Mouse (Mus musculus) midbrain, embryonic 13.5 days (tissue): ENCODE results near the gene Pla2g15. TPM values are rescaled to one million over a fixed set of nuclear protein-coding genes. Genes with fewer than 3 reads are reported as not detected.
A peak's percentile ranks its signal among the peaks of the same experiment; 100 is the strongest.

Experiments
- ATAC-seq: fragments of 200-750 bp; cut with Nextera tagmentation; 2 replicates; pipeline ENCODE4 v1.8.0; 2017; ENCODE audit warnings: mild to moderate bottlenecking, moderate TSS enrichment, moderate library complexity
- H3K27ac ChIP-seq: fragments of 300-500 bp; sonication (generic); 2 replicates; pipeline ENCODE4 v1.5.1; 2015; ENCODE audit warnings: inconsistent platforms, mild to moderate bottlenecking, moderate library complexity
- H3K27me3 ChIP-seq: fragments of 300-500 bp; sonication (generic); 2 replicates; pipeline ENCODE4 v1.6.1; 2015; ENCODE audit warnings: mild to moderate bottlenecking, inconsistent platforms
- H3K36me3 ChIP-seq: fragments of 300-500 bp; sonication (generic); 2 replicates; pipeline ENCODE4 v1.6.1; 2015; ENCODE audit warnings: mild to moderate bottlenecking, inconsistent platforms
- H3K4me1 ChIP-seq: fragments of 300-500 bp; sonication (generic); replicated peaks from 2 replicates; pipeline ENCODE4 v1.6.1; 2015; ENCODE audit warnings: inconsistent platforms
- H3K4me2 ChIP-seq: fragments of 300-500 bp; sonication (generic); replicated peaks from 2 replicates; pipeline ENCODE4 v1.6.1; 2015; ENCODE audit warnings: moderate library complexity, mild to moderate bottlenecking, inconsistent platforms
- H3K4me3 ChIP-seq: fragments of 300-500 bp; sonication (generic); replicated peaks from 2 replicates; pipeline ENCODE4 v1.5.1; 2015; ENCODE audit warnings: mild to moderate bottlenecking, inconsistent platforms
- H3K9ac ChIP-seq: fragments of 300-500 bp; sonication (generic); replicated peaks from 2 replicates; pipeline ENCODE4 v1.6.1; 2015; ENCODE audit warnings: mild to moderate bottlenecking, inconsistent platforms
- H3K9me3 ChIP-seq: fragments of 300-500 bp; sonication (generic); 2 replicates; pipeline ENCODE4 v1.6.1; 2016; ENCODE audit warnings: mild to moderate bottlenecking, inconsistent platforms
- WGBS: fragments of 180-500 bp; shearing (Covaris S2); methylation state at CpG from one replicate; pipeline ENCODE4 v1.1.7; 2015; 5-methylcytosine and 5-hydroxymethylcytosine counted together
- polyA plus RNA-seq: library from polyadenylated mRNA; unstranded; fragments of >200 nt; fragmentation: Nextera tagmentation; extraction: Ambion mirVana; gene quantifications from 2 replicates; pipeline ENCODE4 v1.2.1, GENCODE M21; 2015

Gene Pla2g15
- polyA plus RNA-seq, 1 experiment from 2014 or later: 18.4 TPM

DNA sequence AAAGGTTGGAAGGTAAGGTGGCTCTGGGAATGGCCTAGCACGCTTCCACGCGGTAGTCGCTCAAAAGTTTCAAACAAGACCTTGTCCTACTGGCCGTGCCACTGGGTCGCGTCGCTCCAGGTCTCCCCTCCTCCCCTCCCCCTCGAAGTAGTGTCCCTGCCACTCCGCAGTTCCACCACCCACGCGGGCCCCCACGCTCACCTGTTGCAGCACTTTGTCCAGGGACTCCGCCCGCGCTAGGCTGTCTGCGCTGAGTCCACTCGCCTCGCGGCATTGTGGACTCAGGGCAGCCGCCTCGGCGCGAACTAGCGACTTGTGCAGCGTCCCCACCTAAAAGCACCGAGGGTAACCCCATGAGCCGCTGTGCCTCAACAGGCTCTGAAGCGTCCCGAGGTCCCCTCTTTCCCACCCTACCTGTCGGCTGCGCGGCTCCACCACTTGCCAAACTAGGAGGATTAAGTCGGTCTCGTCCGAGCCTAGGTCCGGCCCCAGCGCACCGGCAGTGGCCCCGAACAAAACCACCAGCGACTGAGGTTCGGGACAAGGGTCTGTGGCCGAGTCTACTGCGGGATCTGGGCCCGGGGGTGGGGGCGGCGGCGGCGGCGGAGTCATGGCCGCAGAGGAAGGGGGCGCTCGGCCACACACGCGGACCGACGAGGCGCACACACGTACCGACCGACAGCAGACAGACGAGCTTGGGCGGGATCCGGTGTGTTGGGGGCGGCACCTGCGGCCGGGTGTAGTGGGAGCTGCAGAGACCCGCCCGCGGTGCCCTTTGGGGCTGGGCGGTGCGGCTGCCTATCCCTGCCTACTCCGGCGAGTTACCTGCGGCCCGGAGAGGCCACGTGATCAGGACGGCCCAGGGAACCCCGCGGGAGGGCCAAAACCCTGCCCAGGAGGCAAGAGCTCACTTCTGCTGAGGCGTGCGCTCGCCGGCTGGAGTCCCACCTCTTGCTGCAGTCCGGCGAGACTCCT, 13.8 kb upstream of the Pla2g15 start, which contains the start of gene Esrp2:
Esrp2 (minus strand) TSS at position 819 of the 975 bp plus-strand sequence.
- no peak for ATAC-seq
- Histone ChIP-seq H3K4me1 (peaks cover 29% of the 10 kb centered on the region), H3K4me3 (peak within 1 kb of the TSS; percentile 46), H3K9me3 (no peaks in the 10 kb centered on the region), H3K36me3 (peaks cover 12% of the 10 kb centered on the region), H3K4me2 (peak within 1 kb of the TSS; percentile 76), H3K9ac (peak within 1 kb of the TSS; percentile 52), H3K27me3 (peaks cover 78% of the 10 kb centered on the region), H3K27ac (no peak within 1 kb of the TSS)
- WGBS: under 1% methylated on average over 83 of the region's 86 CpGs

DNA sequence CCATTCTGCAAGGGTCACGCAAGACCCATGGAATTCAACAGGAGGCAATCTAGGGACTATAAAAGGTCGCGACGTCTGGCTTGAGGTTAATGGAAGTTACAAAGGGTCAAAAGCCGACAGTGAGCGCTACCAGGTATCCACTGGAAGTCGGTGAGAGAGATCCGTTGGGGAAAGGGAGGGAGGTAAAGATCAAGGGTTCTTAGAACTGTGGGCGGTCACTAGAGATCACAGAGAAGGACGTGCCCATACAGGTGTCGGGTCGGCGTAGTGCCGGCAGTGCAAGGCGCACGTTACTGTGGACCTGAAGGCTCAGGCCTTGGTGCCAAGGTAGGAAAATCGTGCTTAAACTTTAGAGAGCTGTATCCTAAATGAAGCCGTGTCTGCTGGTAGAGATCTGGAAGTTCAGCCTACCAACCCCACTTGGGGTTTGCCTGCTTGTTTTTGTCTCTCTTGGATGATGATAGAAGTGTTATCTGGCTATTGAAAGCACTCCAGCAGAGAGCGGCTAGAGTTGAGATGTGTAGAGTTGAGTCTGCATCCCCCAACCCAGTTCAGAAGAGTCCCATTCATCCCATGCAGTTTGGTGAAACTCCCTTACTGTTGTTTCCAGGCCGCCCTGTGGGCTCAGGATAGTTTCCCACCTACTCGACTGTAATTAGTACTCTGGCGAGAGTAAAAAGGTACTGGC, 12.8 kb upstream of the Pla2g15 start:
- Histone ChIP-seq H3K4me2 (peak overlapping the region; percentile 76), H3K9me3 (no peaks in the 10 kb centered on the region), H3K27me3 (peaks cover 78% of the 10 kb centered on the region), H3K4me3 (peak overlapping the region; percentile 46), H3K9ac (peak overlapping the region; percentile 52), H3K27ac (no peak overlapping the region), H3K4me1 (peaks cover 29% of the 10 kb centered on the region), H3K36me3 (peaks cover 9% of the 10 kb centered on the region)
- no peak for ATAC-seq
- 3% methylated on average over 22 of the region's 22 CpGs for WGBS

GRCm38 (mm10) chr8:106137906-106138477, 12.2 kb upstream of the Pla2g15 start:
- Histone ChIP-seq H3K27me3 (peaks cover 75% of the 10 kb centered on the region), H3K4me2 (peak overlapping the region; percentile 76), H3K4me1 (peaks cover 29% of the 10 kb centered on the region), H3K9me3 (no peaks in the 10 kb centered on the region), H3K4me3 (peak overlapping the region; percentile 46), H3K27ac (no peak overlapping the region), H3K9ac (peak overlapping the region; percentile 52), H3K36me3 (0 out of 2 replicates have a peak, but pooled peaks cover 3% of the 10 kb centered on the region)
- WGBS: under 1% methylated on average over 24 of the region's 24 CpGs
- no peak for ATAC-seq

- ATAC-seq: no peak
- H3K4me1 ChIP-seq: peaks cover 29% of the 10 kb centered on the region
- 20% methylated on average over 7 of the region's 7 CpGs for WGBS
- H3K27me3 ChIP-seq: peaks cover 69% of the 10 kb centered on the region
- H3K36me3 ChIP-seq: no peaks in the 10 kb centered on the region
- H3K4me2 ChIP-seq: peak overlapping the region; percentile 76
- H3K4me3 ChIP-seq: peak overlapping the region; percentile 46
- no peak overlapping the region for H3K27ac ChIP-seq
- H3K9ac ChIP-seq: 0 out of 2 replicates have a peak overlapping the region, but pooled peaks have one; percentile 52
- H3K9me3 ChIP-seq: no peaks in the 10 kb centered on the region
Observed at GRCm38 (mm10) chr8:106138616-106139015, 11.6 kb upstream of the Pla2g15 start.

DNA sequence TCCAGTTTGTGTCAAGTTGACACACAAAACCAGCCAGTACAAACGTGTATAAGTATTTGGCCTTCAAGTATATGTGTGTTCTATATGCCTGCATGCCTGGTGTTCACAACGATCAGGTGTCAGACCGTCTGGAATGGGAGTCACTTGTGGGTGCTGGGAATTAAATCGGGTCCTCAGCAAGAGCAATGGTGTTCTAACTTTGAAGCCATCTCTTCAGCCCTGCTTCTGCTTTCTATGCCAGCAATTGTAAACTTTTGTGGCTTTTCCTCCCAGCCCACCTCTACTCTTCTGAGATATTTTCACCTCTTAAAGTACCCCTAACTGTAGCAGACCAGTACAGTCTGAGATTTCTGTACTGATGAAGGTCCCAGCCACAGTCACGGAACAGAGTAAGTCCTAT, 10.0 kb upstream of the Pla2g15 start:
- peaks cover 29% of the 10 kb centered on the region for H3K4me1 ChIP-seq
- 68% methylated on average over 5 of the region's 5 CpGs for WGBS
- H3K9ac ChIP-seq: no peak overlapping the region
- H3K36me3 ChIP-seq: no peaks in the 10 kb centered on the region
- H3K4me3 ChIP-seq: no peak overlapping the region
- no peak for ATAC-seq
- no peak overlapping the region for H3K27ac ChIP-seq
- no peaks in the 10 kb centered on the region for H3K9me3 ChIP-seq
- no peak overlapping the region for H3K4me2 ChIP-seq
- H3K27me3 ChIP-seq: peaks cover 53% of the 10 kb centered on the region

GRCm38 (mm10) chr8:106140769-106141168, 9.4 kb upstream of the Pla2g15 start:
- Histone ChIP-seq H3K4me1 (peaks cover 27% of the 10 kb centered on the region), H3K27me3 (peaks cover 48% of the 10 kb centered on the region), H3K9ac (no peak overlapping the region), H3K27ac (no peak overlapping the region), H3K4me3 (no peak overlapping the region), H3K4me2 (no peak overlapping the region), H3K9me3 (no peaks in the 10 kb centered on the region), H3K36me3 (no peaks in the 10 kb centered on the region)
- ATAC-seq: peak; percentile 79
- WGBS: 17% methylated on average over 13 of the region's 13 CpGs

DNA sequence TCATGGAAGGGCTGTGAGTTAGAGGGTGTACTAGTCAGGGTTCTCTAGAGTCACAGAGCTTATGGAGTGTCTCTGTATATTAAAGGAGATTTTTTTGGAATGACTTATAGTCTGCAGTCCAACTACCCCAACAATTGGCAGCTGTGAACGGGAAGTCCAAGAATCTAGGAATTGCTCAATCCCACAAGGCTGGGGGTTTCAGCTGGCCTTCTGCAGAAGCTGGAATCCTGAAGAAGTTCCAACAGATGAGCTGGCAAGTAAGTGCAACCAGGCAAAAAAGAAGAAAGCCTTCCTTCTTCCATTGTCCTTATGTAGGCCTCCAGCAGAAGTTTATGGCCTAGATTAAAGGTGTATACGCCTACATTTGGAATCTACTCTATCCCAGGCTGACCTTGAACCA, 4.9 kb upstream of the Pla2g15 start:
- Histone ChIP-seq H3K9ac (no peak overlapping the region), H3K4me2 (no peak overlapping the region), H3K4me3 (no peak overlapping the region), H3K4me1 (0 out of 2 replicates have a peak, but pooled peaks cover 3% of the 10 kb centered on the region), H3K27me3 (peaks cover 2% of the 10 kb centered on the region), H3K27ac (no peak overlapping the region), H3K36me3 (no peaks in the 10 kb centered on the region), H3K9me3 (no peaks in the 10 kb centered on the region)
- no peak for ATAC-seq
- WGBS: 98% methylated on average over 2 of the region's 2 CpGs

GRCm38 (mm10) chr8:106146014-106146413, 4.2 kb upstream of the Pla2g15 start:
- ATAC-seq: no peak

GRCm38 (mm10) chr8:106147868-106148565, 2.2 kb upstream of the Pla2g15 start:
- no peaks in the 10 kb centered on the region for H3K9me3 ChIP-seq
- no peak for ATAC-seq
- no peak overlapping the region for H3K9ac ChIP-seq
- no peak overlapping the region for H3K4me2 ChIP-seq
- no peak overlapping the region for H3K4me3 ChIP-seq
- H3K4me1 ChIP-seq: peaks cover 19% of the 10 kb centered on the region
- H3K27me3 ChIP-seq: no peaks in the 10 kb centered on the region
- H3K27ac ChIP-seq: no peak overlapping the region
- WGBS: 86% methylated on average over 6 of the region's 6 CpGs
- no peaks in the 10 kb centered on the region; the same call in 1 of the 2 replicates for H3K36me3 ChIP-seq

More at GRCm38 (mm10) chr8:106146014-106146413, 4.2 kb upstream of the Pla2g15 start:
- no peaks in the 10 kb centered on the region for H3K27me3 ChIP-seq
- no peaks in the 10 kb centered on the region for H3K36me3 ChIP-seq
- H3K9me3 ChIP-seq: no peaks in the 10 kb centered on the region
- H3K4me1 ChIP-seq: peaks cover 8% of the 10 kb centered on the region
- H3K9ac ChIP-seq: no peak overlapping the region
- no peak overlapping the region for H3K27ac ChIP-seq
- H3K4me3 ChIP-seq: no peak overlapping the region
- WGBS: 94% methylated on average over 4 of the region's 4 CpGs
- H3K4me2 ChIP-seq: no peak overlapping the region

- Histone ChIP-seq H3K9ac (no peak overlapping the region), H3K4me2 (no peak overlapping the region), H3K36me3 (no peaks in the 10 kb centered on the region; the same call in 1 of the 2 replicates), H3K9me3 (no peaks in the 10 kb centered on the region), H3K4me3 (no peak overlapping the region), H3K4me1 (peaks cover 19% of the 10 kb centered on the region), H3K27me3 (no peaks in the 10 kb centered on the region), H3K27ac (no peak overlapping the region)
- WGBS: 87% methylated on average over 6 of the region's 6 CpGs
- ATAC-seq: no peak
Observed at GRCm38 (mm10) chr8:106149025-106149424, 1.2 kb upstream of the Pla2g15 start.

- H3K36me3 ChIP-seq: peaks cover 8% of the 10 kb centered on the region
- no peaks in the 10 kb centered on the region for H3K27me3 ChIP-seq
- peaks cover 19% of the 10 kb centered on the region for H3K4me1 ChIP-seq
- H3K4me2 ChIP-seq: peak overlapping the region; percentile 66
- H3K27ac ChIP-seq: peak overlapping the region; percentile 19; the same call in 1 of the 2 replicates
- peak overlapping the region; percentile 63 for H3K4me3 ChIP-seq
- 21% methylated on average over 8 of the region's 8 CpGs for WGBS
- no peak for ATAC-seq
- H3K9me3 ChIP-seq: no peaks in the 10 kb centered on the region
- peak overlapping the region; percentile 73 for H3K9ac ChIP-seq
Observed at GRCm38 (mm10) chr8:106150653-106151000, 428 bp downstream of the Pla2g15 start.
